Mouse (Mus musculus): ENCODE measurements around the gene Cdon. TPM values are rescaled to one million over a fixed set of nuclear protein-coding genes. Genes with fewer than 3 reads are reported as not detected.

Gene Cdon
- polyA plus RNA-seq, 1 experiment from 2014 or later, result 5.4 TPM

GRCm38 (mm10) chr9:35446916-35447315, 26.0 kb downstream of the Cdon start:
- H3K4me1 ChIP-seq (ENCODE audit: insufficient read depth), result no peaks in the 10 kb centered on the region
- no peak for ATAC-seq (ENCODE audit: insufficient read depth)

GRCm38 (mm10) chr9:35453311-35453710, 32.4 kb downstream of the Cdon start:
- no peak overlapping the region for H3K4me3 ChIP-seq (ENCODE audit: low read depth, low read length)
- ATAC-seq (ENCODE audit: insufficient read depth) (no peak), DNase-seq (peak; percentile 32)
- TF ChIP-seq CTCF (IDR thresholded peaks at IDR 0.05; ENCODE audit: low read depth), result no peak
- no peaks in the 10 kb centered on the region for H3K9me3 ChIP-seq (ENCODE audit: low read depth, low read length)
- no peak overlapping the region for H3K27ac ChIP-seq (ENCODE audit: low read depth)
- 22% methylated on average over 6 of the region's 6 CpGs for whole genome bisulfite sequencing
- no peak overlapping the region for H3K4me2 ChIP-seq
- H3K27me3 ChIP-seq (ENCODE audit: insufficient read depth, low read length), result no peaks in the 10 kb centered on the region
- H3K4me1 ChIP-seq (ENCODE audit: insufficient read depth), result no peaks in the 10 kb centered on the region
- H3K36me3 ChIP-seq (ENCODE audit: insufficient read depth), result peaks cover 19% of the 10 kb centered on the region
- no peak overlapping the region for H3K9ac ChIP-seq

More at GRCm38 (mm10) chr9:35446916-35447315, 26.0 kb downstream of the Cdon start:
- H3K4me2 ChIP-seq, result no peak overlapping the region
- H3K27me3 ChIP-seq (ENCODE audit: insufficient read depth, low read length), result no peaks in the 10 kb centered on the region
- 51% methylated on average over 4 of the region's 4 CpGs for WGBS
- H3K9me3 ChIP-seq (ENCODE audit: low read depth, low read length), result no peaks in the 10 kb centered on the region
- no peak overlapping the region for H3K4me3 ChIP-seq (ENCODE audit: low read depth, low read length)
- no peaks in the 10 kb centered on the region for H3K36me3 ChIP-seq (ENCODE audit: insufficient read depth)
- DNase-seq, result no peak
- no peak overlapping the region for H3K9ac ChIP-seq
- no peak overlapping the region for H3K27ac ChIP-seq (ENCODE audit: low read depth)
- TF ChIP-seq CTCF (IDR thresholded peaks at IDR 0.05; ENCODE audit: low read depth), result no peak

GRCm38 (mm10) chr9:35459594-35459993, 38.7 kb downstream of the Cdon start:
- H3K9me3 ChIP-seq (ENCODE audit: low read depth, low read length), result no peaks in the 10 kb centered on the region
- H3K27me3 ChIP-seq (ENCODE audit: insufficient read depth, low read length), result no peaks in the 10 kb centered on the region
- H3K9ac ChIP-seq, result no peak overlapping the region
- H3K36me3 ChIP-seq (ENCODE audit: insufficient read depth), result peaks cover 32% of the 10 kb centered on the region
- H3K4me1 ChIP-seq (ENCODE audit: insufficient read depth), result no peaks in the 10 kb centered on the region
- no peak overlapping the region for H3K27ac ChIP-seq (ENCODE audit: low read depth)
- H3K4me2 ChIP-seq, result no peak overlapping the region
- WGBS, result 62% methylated on average over 8 of the region's 8 CpGs
- ATAC-seq (ENCODE audit: insufficient read depth), result no peak
- TF ChIP-seq CTCF (IDR thresholded peaks at IDR 0.05; ENCODE audit: low read depth), result no peak
- H3K4me3 ChIP-seq (ENCODE audit: low read depth, low read length), result no peak overlapping the region
- DNase-seq, result peak; percentile 23

GRCm38 (mm10) chr9:35467264-35467817, 46.4 kb downstream of the Cdon start:
- no peak overlapping the region for H3K27ac ChIP-seq (ENCODE audit: low read depth)
- TF ChIP-seq CTCF (IDR thresholded peaks at IDR 0.05; ENCODE audit: low read depth), result no peak
- H3K4me3 ChIP-seq (ENCODE audit: low read depth, low read length), result no peak overlapping the region
- H3K4me1 ChIP-seq (ENCODE audit: insufficient read depth), result no peaks in the 10 kb centered on the region
- no peaks in the 10 kb centered on the region for H3K27me3 ChIP-seq (ENCODE audit: insufficient read depth, low read length)
- H3K36me3 ChIP-seq (ENCODE audit: insufficient read depth), result peaks cover 6% of the 10 kb centered on the region; the same call in 1 of the 2 replicates
- WGBS, result 44% methylated on average over 8 of the region's 8 CpGs
- H3K4me2 ChIP-seq, result no peak overlapping the region
- no peak overlapping the region for H3K9ac ChIP-seq
- H3K9me3 ChIP-seq (ENCODE audit: low read depth, low read length), result no peaks in the 10 kb centered on the region
- DNase-seq, result peak; percentile 22
- no peak for ATAC-seq (ENCODE audit: insufficient read depth)

GRCm38 (mm10) chr9:35468913-35469312, 48.0 kb downstream of the Cdon start:
- no peak overlapping the region for H3K9ac ChIP-seq
- no peaks in the 10 kb centered on the region for H3K4me1 ChIP-seq (ENCODE audit: insufficient read depth)
- no peak for TF ChIP-seq CTCF (IDR thresholded peaks at IDR 0.05; ENCODE audit: low read depth)
- no peak overlapping the region for H3K4me2 ChIP-seq
- ATAC-seq (ENCODE audit: insufficient read depth) (no peak), DNase-seq (no peak)
- no peak overlapping the region for H3K4me3 ChIP-seq (ENCODE audit: low read depth, low read length)
- H3K27ac ChIP-seq (ENCODE audit: low read depth), result no peak overlapping the region
- peaks cover 5% of the 10 kb centered on the region; the same call in 1 of the 2 replicates for H3K36me3 ChIP-seq (ENCODE audit: insufficient read depth)
- H3K27me3 ChIP-seq (ENCODE audit: insufficient read depth, low read length), result no peaks in the 10 kb centered on the region
- no peaks in the 10 kb centered on the region for H3K9me3 ChIP-seq (ENCODE audit: low read depth, low read length)

- no peak overlapping the region for H3K27ac ChIP-seq (ENCODE audit: low read depth)
- WGBS, result 40% methylated on average over 10 of the region's 10 CpGs
- H3K4me3 ChIP-seq (ENCODE audit: low read depth, low read length), result no peak overlapping the region
- ATAC-seq (ENCODE audit: insufficient read depth) (peak; percentile 54; the same call in 1 of the 2 replicates), DNase-seq (no peak)
- H3K4me1 ChIP-seq (ENCODE audit: insufficient read depth), result no peaks in the 10 kb centered on the region
- H3K36me3 ChIP-seq (ENCODE audit: insufficient read depth), result 0 out of 2 replicates have a peak, but pooled peaks cover 7% of the 10 kb centered on the region
- no peak overlapping the region for H3K9ac ChIP-seq
- H3K9me3 ChIP-seq (ENCODE audit: low read depth, low read length), result no peaks in the 10 kb centered on the region
- no peaks in the 10 kb centered on the region for H3K27me3 ChIP-seq (ENCODE audit: insufficient read depth, low read length)
- no peak overlapping the region for H3K4me2 ChIP-seq
- TF ChIP-seq CTCF (IDR thresholded peaks at IDR 0.05; ENCODE audit: low read depth), result no peak
These were observed 53.3 kb downstream of the Cdon start for GRCm38 (mm10) chr9:35474104-35474724.

- no peaks in the 10 kb centered on the region for H3K4me1 ChIP-seq (ENCODE audit: insufficient read depth)
- no peak overlapping the region for H3K4me2 ChIP-seq
- TF ChIP-seq CTCF (IDR thresholded peaks at IDR 0.05; ENCODE audit: low read depth), result no peak
- no peak for DNase-seq
- 0 out of 2 replicates have a peak, but pooled peaks cover 7% of the 10 kb centered on the region for H3K36me3 ChIP-seq (ENCODE audit: insufficient read depth)
- H3K27me3 ChIP-seq (ENCODE audit: insufficient read depth, low read length), result no peaks in the 10 kb centered on the region
- H3K4me3 ChIP-seq (ENCODE audit: low read depth, low read length), result no peak overlapping the region
- no peak overlapping the region for H3K27ac ChIP-seq (ENCODE audit: low read depth)
- WGBS, result 82% methylated on average over 7 of the region's 7 CpGs
- ATAC-seq (ENCODE audit: insufficient read depth), result no peak
- H3K9ac ChIP-seq, result no peak overlapping the region
- H3K9me3 ChIP-seq (ENCODE audit: low read depth, low read length), result no peaks in the 10 kb centered on the region
These were observed 54.5 kb downstream of the Cdon start for GRCm38 (mm10) chr9:35475394-35475793.
